Mouse (Mus musculus) kidney, adult 2 months (tissue): ENCODE measurements around the gene Ubtf. TPM values are rescaled to one million over a fixed set of nuclear protein-coding genes. Genes with fewer than 3 reads are reported as not detected.

ENCODE experiments used
- DNase-seq: peaks from one replicate; pipeline ENCODE4 v3.0.0; 2021
- H3K27ac ChIP-seq: fragments of 200-500 bp; 2 replicates; pipeline ENCODE4 v1.5.1; 2012; ENCODE audit warnings: low read depth, low read length, control low read depth, inconsistent platforms; ENCODE audit not compliant: insufficient read depth
- H3K27me3 ChIP-seq: fragments of 200-500 bp; replicated peaks from 2 replicates; pipeline ENCODE4 v1.6.1; 2012; ENCODE audit warnings: mild to moderate bottlenecking, moderate library complexity, low read length, inconsistent platforms; ENCODE audit not compliant: control insufficient read depth, insufficient read depth
- H3K36me3 ChIP-seq: fragments of 200-500 bp; 2 replicates; pipeline ENCODE4 v1.6.1; 2012; ENCODE audit warnings: mild to moderate bottlenecking, moderate library complexity, low read length, inconsistent platforms; ENCODE audit not compliant: control insufficient read depth, insufficient read depth
- H3K4me1 ChIP-seq: fragments of 200-500 bp; 2 replicates; pipeline ENCODE4 v1.6.1; 2011; ENCODE audit warnings: low read length; ENCODE audit not compliant: control insufficient read depth, insufficient read depth
- H3K4me3 ChIP-seq: fragments of 200-500 bp; 2 replicates; pipeline ENCODE4 v1.5.1; 2011; ENCODE audit warnings: mild to moderate bottlenecking, low read depth, low read length, control low read depth; ENCODE audit not compliant: insufficient read depth
- CTCF ChIP-seq: fragments of 200-500 bp; conservative IDR thresholded peaks from 2 replicates; pipeline ENCODE4 v1.5.1; 2011; ENCODE audit warnings: low read depth, mild to moderate bottlenecking, control low read depth, low read length, moderate library complexity, mixed read lengths; ENCODE audit not compliant: insufficient read depth, insufficient read length
- POLR2A ChIP-seq: fragments of 200-500 bp; IDR thresholded peaks from one replicate; pipeline ENCODE4 v1.6.1; 2011; ENCODE audit warnings: low read depth, low read length, control low read depth
- WGBS: fragments of 180-500 bp; shearing (Covaris S2); methylation state at CpG from one replicate; pipeline ENCODE4 v1.1.7; 2018; 5-methylcytosine and 5-hydroxymethylcytosine counted together
- polyA plus RNA-seq: library from polyadenylated mRNA; depleted of rRNA; stranded (reverse); fragments of >200 nt; gene quantifications from 2 replicates; pipeline ENCODE4 v1.2.3, GENCODE M21; 2012

Ubtf gene
- polyA plus RNA-seq, 1 experiment: 30.3 TPM

- Histone ChIP-seq H3K4me3 (no peak overlapping the region), H3K36me3 (no peaks in the 10 kb centered on the region), H3K27ac (no peak overlapping the region), H3K27me3 (no peaks in the 10 kb centered on the region), H3K4me1 (0 out of 2 replicates have a peak, but pooled peaks cover 2% of the 10 kb centered on the region)
- DNase-seq: no peak
- TF ChIP-seq POLR2A (no peak), CTCF (no peak)
- WGBS: 71% methylated on average over 2 of the region's 2 CpGs
Measured at GRCm38 (mm10) chr11:102363623-102364022, 44.1 kb upstream of the Ubtf start.

- no peak for DNase-seq
- H3K36me3 ChIP-seq: no peaks in the 10 kb centered on the region
- no peak overlapping the region for H3K27ac ChIP-seq
- no peak overlapping the region for H3K4me3 ChIP-seq
- TF ChIP-seq CTCF (no peak), POLR2A (no peak)
- 91% methylated on average over 8 of the region's 8 CpGs for WGBS
- no peaks in the 10 kb centered on the region for H3K27me3 ChIP-seq
- H3K4me1 ChIP-seq: no peaks in the 10 kb centered on the region
Measured at GRCm38 (mm10) chr11:102361776-102362495, 42.4 kb upstream of the Ubtf start.

- Histone ChIP-seq H3K36me3 (no peaks in the 10 kb centered on the region), H3K27ac (no peak overlapping the region), H3K4me1 (no peaks in the 10 kb centered on the region), H3K27me3 (no peaks in the 10 kb centered on the region), H3K4me3 (no peak overlapping the region)
- WGBS: 76% methylated on average over 10 of the region's 10 CpGs
- DNase-seq: no peak
- no peak for TF ChIP-seq CTCF
- no peak for TF ChIP-seq POLR2A
Measured at GRCm38 (mm10) chr11:102358365-102358764, 38.8 kb upstream of the Ubtf start.

- WGBS: 65% methylated on average over 31 of the region's 31 CpGs
- DNase-seq: peak; percentile 34
- TF ChIP-seq CTCF: no peak
- H3K4me3 ChIP-seq: no peak overlapping the region
- no peak overlapping the region for H3K27ac ChIP-seq
- no peaks in the 10 kb centered on the region for H3K4me1 ChIP-seq
- no peaks in the 10 kb centered on the region for H3K27me3 ChIP-seq
- no peaks in the 10 kb centered on the region for H3K36me3 ChIP-seq
Measured at GRCm38 (mm10) chr11:102356636-102357350, 37.3 kb upstream of the Ubtf start.

- Histone ChIP-seq H3K27ac (no peak overlapping the region), H3K36me3 (no peaks in the 10 kb centered on the region), H3K4me1 (no peaks in the 10 kb centered on the region), H3K4me3 (no peak overlapping the region), H3K27me3 (no peaks in the 10 kb centered on the region)
- WGBS: 81% methylated on average over 12 of the region's 12 CpGs
- no peak for DNase-seq
- TF ChIP-seq POLR2A (no peak), CTCF (no peak)
Measured at GRCm38 (mm10) chr11:102356190-102356589, 36.6 kb upstream of the Ubtf start.

GRCm38 (mm10) chr11:102355501-102355900 is 36.0 kb upstream of the Ubtf start:
- H3K27me3 ChIP-seq: no peaks in the 10 kb centered on the region
- H3K36me3 ChIP-seq: no peaks in the 10 kb centered on the region
- no peak overlapping the region for H3K4me3 ChIP-seq
- no peak for DNase-seq
- 64% methylated on average over 3 of the region's 3 CpGs for WGBS
- TF ChIP-seq CTCF (no peak), POLR2A (no peak)
- no peaks in the 10 kb centered on the region for H3K4me1 ChIP-seq
- no peak overlapping the region for H3K27ac ChIP-seq

- TF ChIP-seq CTCF: no peak
- TF ChIP-seq POLR2A: no peak
- WGBS: 20% methylated on average over 8 of the region's 8 CpGs
- H3K27ac ChIP-seq: no peak overlapping the region
- no peaks in the 10 kb centered on the region for H3K27me3 ChIP-seq
- no peak for DNase-seq
- no peaks in the 10 kb centered on the region for H3K36me3 ChIP-seq
- no peak overlapping the region for H3K4me3 ChIP-seq
- H3K4me1 ChIP-seq: no peaks in the 10 kb centered on the region
Measured at GRCm38 (mm10) chr11:102353021-102353431, 33.5 kb upstream of the Ubtf start.
